Mouse (Mus musculus): ENCODE measurements around the gene 0610030E20Rik.

The 0610030E20Rik gene

DNA sequence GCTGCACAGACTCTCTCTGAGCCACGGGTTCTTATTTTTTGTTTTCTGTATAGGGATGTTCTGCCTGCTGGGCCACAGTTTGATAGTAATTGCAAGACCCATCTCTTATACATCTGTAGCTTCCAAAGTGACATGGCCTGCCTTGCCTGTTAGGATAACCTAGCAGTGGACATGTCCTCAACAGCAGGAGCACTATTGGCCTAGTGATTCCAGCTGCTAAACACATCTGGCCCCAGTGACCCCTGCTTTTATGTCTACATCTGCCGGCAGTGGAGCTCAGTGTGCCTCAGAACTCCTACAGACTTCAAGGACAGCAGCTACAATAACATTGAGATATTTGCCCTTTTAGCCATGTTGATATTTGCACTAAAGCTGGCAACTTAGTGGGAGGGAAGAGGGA, 52.9 kb downstream of the 0610030E20Rik start:
- DNase-seq: no peak

DNA sequence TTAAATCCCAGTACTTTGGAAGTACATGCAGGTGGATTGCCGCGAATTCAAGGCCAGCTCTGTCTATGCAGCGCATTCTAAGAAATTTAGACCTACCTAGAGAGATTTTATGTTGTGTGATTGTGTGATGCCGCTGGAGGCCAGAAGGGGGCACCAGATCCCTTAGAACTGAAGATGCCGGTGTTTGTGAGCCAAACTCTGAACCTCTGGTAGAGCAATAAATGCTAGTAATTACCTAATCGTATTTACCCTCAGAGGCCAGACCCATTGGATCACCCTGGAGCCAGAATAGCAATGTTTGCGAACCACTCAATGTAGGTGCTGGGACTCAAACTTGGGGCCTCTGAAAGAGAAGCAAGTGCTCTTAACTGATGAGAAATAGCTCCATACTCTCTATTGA, 54.8 kb downstream of the 0610030E20Rik start:
- peak; percentile 46 for DNase-seq

All from cerebellum, adult 11-12 months (tissue).